Mouse (Mus musculus): ENCODE data around the gene Chaf1a. TPM values are rescaled to one million over a fixed set of nuclear protein-coding genes. Genes with fewer than 3 reads are reported as not detected.

Gene Chaf1a
- polyA plus RNA-seq, 1 experiment from 2014 or later = 5.0 TPM

GRCm38 (mm10) chr17:56117251-56117710 is 77.0 kb downstream of the Chaf1a start, which contains the start of gene Plin5:
Plin5 (minus strand) TSS chr17:56117596.
- Histone ChIP-seq H3K36me3 (ENCODE audit: control insufficient read depth, insufficient read depth, low read length) (no peaks in the 10 kb centered on the region), H3K4me2 (replicated peaks; ENCODE audit: low read depth) (peak within 1 kb of the TSS; percentile 53), H3K27me3 (ENCODE audit: control insufficient read depth, insufficient read depth, low read length) (peaks cover 4% of the 10 kb centered on the region; the same call in 1 of the 2 replicates), H3K27ac (replicated peaks) (no peak within 1 kb of the TSS), H3K4me3 (ENCODE audit: low read depth, low read length) (peak within 1 kb of the TSS; percentile 20; the same call in 1 of the 2 replicates), H3K9me3 (ENCODE audit: control insufficient read depth, low read length) (no peaks in the 10 kb centered on the region), H3K9ac (ENCODE audit: low read length) (peak within 1 kb of the TSS; percentile 18; the same call in 1 of the 2 replicates), H3K4me1 (replicated peaks; ENCODE audit: control insufficient read depth, insufficient read depth) (no peaks in the 10 kb centered on the region; the same call in 1 of the 2 replicates)
- peak; percentile 84 for DNase-seq (ENCODE audit: low spot score)
- TF ChIP-seq CTCF (IDR thresholded peaks at IDR 0.05; ENCODE audit: low read depth) = no peak
- TF ChIP-seq EP300 (optimal IDR thresholded peaks at IDR 0.05) = no peak
- ATAC-seq (ENCODE audit: low FRiP score, low TSS enrichment) = peak; percentile 76
- under 1% methylated on average over 27 of the region's 27 CpGs for WGBS

- Histone ChIP-seq H3K9me3 (ENCODE audit: control insufficient read depth, low read length) (0 out of 2 replicates have a peak, but pooled peaks cover 3% of the 10 kb centered on the region), H3K36me3 (ENCODE audit: control insufficient read depth, insufficient read depth, low read length) (no peaks in the 10 kb centered on the region), H3K27me3 (ENCODE audit: control insufficient read depth, insufficient read depth, low read length) (peaks cover 4% of the 10 kb centered on the region; the same call in 1 of the 2 replicates), H3K4me1 (replicated peaks; ENCODE audit: control insufficient read depth, insufficient read depth) (no peaks in the 10 kb centered on the region; the same call in 1 of the 2 replicates), H3K4me2 (replicated peaks; ENCODE audit: low read depth) (peak overlapping the region; percentile 34; the same call in 1 of the 2 replicates), H3K9ac (ENCODE audit: low read length) (no peak overlapping the region), H3K27ac (replicated peaks) (no peak overlapping the region), H3K4me3 (ENCODE audit: low read depth, low read length) (no peak overlapping the region)
- ATAC-seq (ENCODE audit: low FRiP score, low TSS enrichment) (no peak), DNase-seq (ENCODE audit: low spot score) (no peak)
- TF ChIP-seq CTCF (IDR thresholded peaks at IDR 0.05; ENCODE audit: low read depth) = no peak
- no peak for TF ChIP-seq EP300 (optimal IDR thresholded peaks at IDR 0.05)
- WGBS = 31% methylated on average over 12 of the region's 12 CpGs
Observed at GRCm38 (mm10) chr17:56119431-56119830, 79.2 kb downstream of the Chaf1a start.

- no peak for TF ChIP-seq CTCF (IDR thresholded peaks at IDR 0.05; ENCODE audit: low read depth)
- no peak for TF ChIP-seq EP300 (optimal IDR thresholded peaks at IDR 0.05)
- no peaks in the 10 kb centered on the region for H3K36me3 ChIP-seq (ENCODE audit: control insufficient read depth, insufficient read depth, low read length)
- H3K9ac ChIP-seq (ENCODE audit: low read length) = no peak overlapping the region; the same call in 1 of the 2 replicates
- DNase-seq (ENCODE audit: low spot score) (peak; percentile 40), ATAC-seq (ENCODE audit: low FRiP score, low TSS enrichment) (no peak)
- H3K27me3 ChIP-seq (ENCODE audit: control insufficient read depth, insufficient read depth, low read length) = peaks cover 4% of the 10 kb centered on the region; the same call in 1 of the 2 replicates
- no peaks in the 10 kb centered on the region; the same call in 1 of the 2 replicates for H3K4me1 ChIP-seq (replicated peaks; ENCODE audit: control insufficient read depth, insufficient read depth)
- H3K27ac ChIP-seq (replicated peaks) = no peak overlapping the region
- peak overlapping the region; percentile 34 for H3K4me2 ChIP-seq (replicated peaks; ENCODE audit: low read depth)
- WGBS = 5% methylated on average over 65 of the region's 66 CpGs
- H3K9me3 ChIP-seq (ENCODE audit: control insufficient read depth, low read length) = 0 out of 2 replicates have a peak, but pooled peaks cover 3% of the 10 kb centered on the region
- H3K4me3 ChIP-seq (ENCODE audit: low read depth, low read length) = 0 out of 2 replicates have a peak overlapping the region, but pooled peaks have one; percentile 18
Observed at GRCm38 (mm10) chr17:56119981-56120880, 80.0 kb downstream of the Chaf1a start.

- no peaks in the 10 kb centered on the region; the same call in 1 of the 2 replicates for H3K4me1 ChIP-seq (replicated peaks; ENCODE audit: control insufficient read depth, insufficient read depth)
- H3K27me3 ChIP-seq (ENCODE audit: control insufficient read depth, insufficient read depth, low read length) = peaks cover 4% of the 10 kb centered on the region; the same call in 1 of the 2 replicates
- no peak within 1 kb of the TSS for H3K9ac ChIP-seq (ENCODE audit: low read length)
- DNase-seq (ENCODE audit: low spot score) (no peak), ATAC-seq (ENCODE audit: low FRiP score, low TSS enrichment) (no peak)
- H3K27ac ChIP-seq (replicated peaks) = no peak within 1 kb of the TSS
- no peaks in the 10 kb centered on the region for H3K36me3 ChIP-seq (ENCODE audit: control insufficient read depth, insufficient read depth, low read length)
- H3K4me3 ChIP-seq (ENCODE audit: low read depth, low read length) = no peak within 1 kb of the TSS
- WGBS = 66% methylated on average over 2 of the region's 2 CpGs
- 0 out of 2 replicates have a peak, but pooled peaks cover 3% of the 10 kb centered on the region for H3K9me3 ChIP-seq (ENCODE audit: control insufficient read depth, low read length)
- TF ChIP-seq CTCF (IDR thresholded peaks at IDR 0.05; ENCODE audit: low read depth) (no peak), EP300 (optimal IDR thresholded peaks at IDR 0.05) (no peak)
- no peak within 1 kb of the TSS for H3K4me2 ChIP-seq (replicated peaks; ENCODE audit: low read depth)
Observed at GRCm38 (mm10) chr17:56121826-56122225, 81.6 kb downstream of the Chaf1a start, which contains the start of gene Lrg1. Lrg1 (minus strand) TSS chr17:56122001.

Other genes starting within 250 kb of the Chaf1a start
- gene Zfp119a, start 161.5 kb upstream of the Chaf1a start, polyA plus RNA-seq (2015; fragmentation: Nextera tagmentation; extraction: Ambion mirVana) = 7.3 and 7.5 TPM in 2 replicates
- 7.5 and 7.7 TPM in 2 replicates for gene Zfp959, start 148.3 kb upstream of the Chaf1a start, polyA plus RNA-seq (2015; fragmentation: Nextera tagmentation; extraction: Ambion mirVana)
- 4.9 and 5.8 TPM in 2 replicates for gene Zfp119b, start 90.9 kb upstream of the Chaf1a start, polyA plus RNA-seq (2015; fragmentation: Nextera tagmentation; extraction: Ambion mirVana)
- gene Ebi3, start 87.8 kb upstream of the Chaf1a start, polyA plus RNA-seq (2015; fragmentation: Nextera tagmentation; extraction: Ambion mirVana) = 2.7 and 3.1 TPM in 2 replicates
- gene Yju2, start 81.3 kb upstream of the Chaf1a start, polyA plus RNA-seq (2015; fragmentation: Nextera tagmentation; extraction: Ambion mirVana) = 12.5 and 12.6 TPM in 2 replicates
- 3.2 and 3.4 TPM in 2 replicates for gene Shd, start 70.0 kb upstream of the Chaf1a start, polyA plus RNA-seq (2015; fragmentation: Nextera tagmentation; extraction: Ambion mirVana)
- gene Fsd1, start 53.9 kb upstream of the Chaf1a start, polyA plus RNA-seq (2015; fragmentation: Nextera tagmentation; extraction: Ambion mirVana) = 2.7 and 3.5 TPM in 2 replicates
- 44.2 and 50.6 TPM in 2 replicates for gene Stap2, start 34.9 kb upstream of the Chaf1a start, polyA plus RNA-seq (2015; fragmentation: Nextera tagmentation; extraction: Ambion mirVana)
- 28.9 and 34.9 TPM in 2 replicates for gene Mpnd, start 34.7 kb upstream of the Chaf1a start, polyA plus RNA-seq (2015; fragmentation: Nextera tagmentation; extraction: Ambion mirVana)
- gene Sh3gl1, start 3.8 kb upstream of the Chaf1a start, polyA plus RNA-seq (2015; fragmentation: Nextera tagmentation; extraction: Ambion mirVana) = 100 and 101 TPM in 2 replicates
- gene Ubxn6, start 34.6 kb downstream of the Chaf1a start, polyA plus RNA-seq (2015; fragmentation: Nextera tagmentation; extraction: Ambion mirVana) = 43.0 and 45.1 TPM in 2 replicates
- 37.8 and 38.4 TPM in 2 replicates for gene Hdgfl2, start 39.2 kb downstream of the Chaf1a start, polyA plus RNA-seq (2015; fragmentation: Nextera tagmentation; extraction: Ambion mirVana)
- gene Plin4, start 69.4 kb downstream of the Chaf1a start, polyA plus RNA-seq (2015; fragmentation: Nextera tagmentation; extraction: Ambion mirVana) = 0.95 and 1.4 TPM in 2 replicates
- 0.48 and 0.65 TPM in 2 replicates for gene Plin5, start 77.2 kb downstream of the Chaf1a start, polyA plus RNA-seq (2015; fragmentation: Nextera tagmentation; extraction: Ambion mirVana)
- 1.2 and 1.9 TPM in 2 replicates for gene Lrg1, start 81.6 kb downstream of the Chaf1a start, polyA plus RNA-seq (2015; fragmentation: Nextera tagmentation; extraction: Ambion mirVana)
- 0.31 and 0.39 TPM in 2 replicates for gene Sema6b, start 99.9 kb downstream of the Chaf1a start, polyA plus RNA-seq (2015; fragmentation: Nextera tagmentation; extraction: Ambion mirVana)
- 4.4 and 5.2 TPM in 2 replicates for gene Tnfaip8l1, start 122.0 kb downstream of the Chaf1a start, polyA plus RNA-seq (2015; fragmentation: Nextera tagmentation; extraction: Ambion mirVana)
- 77.0 and 83.0 TPM in 2 replicates for gene Mydgf, start 143.5 kb downstream of the Chaf1a start, polyA plus RNA-seq (2015; fragmentation: Nextera tagmentation; extraction: Ambion mirVana)
- 13.8 and 14.0 TPM in 2 replicates for gene Dpp9, start 178.5 kb downstream of the Chaf1a start, polyA plus RNA-seq (2015; fragmentation: Nextera tagmentation; extraction: Ambion mirVana)
- gene Fem1a, start 216.4 kb downstream of the Chaf1a start, polyA plus RNA-seq (2015; fragmentation: Nextera tagmentation; extraction: Ambion mirVana) = 9.6 and 10.0 TPM in 2 replicates
- gene Ticam1, start 236.3 kb downstream of the Chaf1a start, polyA plus RNA-seq (2015; fragmentation: Nextera tagmentation; extraction: Ambion mirVana) = 4.6 and 6.4 TPM in 2 replicates